Mouse (Mus musculus): ENCODE data around the gene Nup107.
A peak's percentile ranks its signal among the peaks of the same experiment; 100 is the strongest.
"Not testable (repeated sequence)": the region's sequence is repeated elsewhere in the genome, so short reads cannot be mapped to it uniquely, and the experiment has no call there.

Nup107 gene

GRCm38 (mm10) chr10:117737498-117737897 is 55.0 kb downstream of the Nup107 start:
- not testable (repeated sequence) for DNase-seq (ENCODE audit: low read depth)

- no peak for DNase-seq (ENCODE audit: low read depth)
These were observed 55.4 kb downstream of the Nup107 start for GRCm38 (mm10) chr10:117737075-117737474.

- DNase-seq (ENCODE audit: low read depth), result no peak
These were observed 55.9 kb downstream of the Nup107 start for GRCm38 (mm10) chr10:117736573-117736972.

GRCm38 (mm10) chr10:117735396-117735795 is 57.1 kb downstream of the Nup107 start:
- not testable (repeated sequence) for DNase-seq (ENCODE audit: low read depth)

- not testable (repeated sequence) for DNase-seq (ENCODE audit: low read depth)
These were observed 58.2 kb downstream of the Nup107 start for GRCm38 (mm10) chr10:117734104-117734852.

GRCm38 (mm10) chr10:117733626-117734025 is 58.9 kb downstream of the Nup107 start:
- DNase-seq (ENCODE audit: low read depth), result not testable (repeated sequence)

GRCm38 (mm10) chr10:117732962-117733592 is 59.4 kb downstream of the Nup107 start:
- no peak for DNase-seq (ENCODE audit: low read depth)

GRCm38 (mm10) chr10:117732184-117732583 is 60.3 kb downstream of the Nup107 start:
- DNase-seq (ENCODE audit: low read depth), result no peak

GRCm38 (mm10) chr10:117731244-117732101 is 61.0 kb downstream of the Nup107 start:
- DNase-seq (ENCODE audit: low read depth), result peak; percentile 71

- no peak for DNase-seq (ENCODE audit: low read depth)
These were observed 61.8 kb downstream of the Nup107 start for GRCm38 (mm10) chr10:117730637-117731203.

- no peak for DNase-seq (ENCODE audit: low read depth)
These were observed 62.4 kb downstream of the Nup107 start for GRCm38 (mm10) chr10:117730140-117730539.

- DNase-seq (ENCODE audit: low read depth), result no peak
These were observed 63.2 kb downstream of the Nup107 start for GRCm38 (mm10) chr10:117729139-117729814.

GRCm38 (mm10) chr10:117728574-117728973 is 63.9 kb downstream of the Nup107 start:
- no peak for DNase-seq (ENCODE audit: low read depth)

GRCm38 (mm10) chr10:117727518-117728110 is 64.9 kb downstream of the Nup107 start:
- no peak for DNase-seq (ENCODE audit: low read depth)

GRCm38 (mm10) chr10:117726888-117727385 is 65.6 kb downstream of the Nup107 start:
- DNase-seq (ENCODE audit: low read depth), result no peak

GRCm38 (mm10) chr10:117726350-117726749 is 66.2 kb downstream of the Nup107 start:
- DNase-seq (ENCODE audit: low read depth), result no peak

GRCm38 (mm10) chr10:117725671-117726070 is 66.8 kb downstream of the Nup107 start:
- no peak for DNase-seq (ENCODE audit: low read depth)

GRCm38 (mm10) chr10:117724804-117725361 is 67.6 kb downstream of the Nup107 start:
- no peak for DNase-seq (ENCODE audit: low read depth)

- DNase-seq (ENCODE audit: low read depth), result no peak
These were observed 68.3 kb downstream of the Nup107 start for GRCm38 (mm10) chr10:117724136-117724718.
